Mouse (Mus musculus) heart, postnatal 0 days (tissue): ENCODE results near the gene Rufy4. TPM values are rescaled to one million over a fixed set of nuclear protein-coding genes. Genes with fewer than 3 reads are reported as not detected.

Experiments used
- ATAC-seq: fragments of 200-750 bp; cut with Nextera tagmentation; 2 replicates; pipeline ENCODE4 v1.8.0; 2017; ENCODE audit warnings: low read depth, moderate number of reproducible peaks, moderate library complexity; ENCODE audit not compliant: insufficient read depth
- DNase-seq: peaks from one replicate; pipeline ENCODE4 v3.0.0-alpha.2; 2016; ENCODE audit warnings: low spot score
- H3K27ac ChIP-seq: fragments of 300-500 bp; sonication (generic); 2 replicates; pipeline ENCODE4 v1.5.1; 2014; ENCODE audit warnings: low read depth, mild to moderate bottlenecking
- H3K27me3 ChIP-seq: fragments of 300-500 bp; sonication (generic); 2 replicates; pipeline ENCODE4 v1.6.1; 2014; ENCODE audit warnings: low read length, mixed read lengths; ENCODE audit not compliant: control insufficient read depth, insufficient read depth
- H3K36me3 ChIP-seq: fragments of 300-500 bp; sonication (generic); replicated peaks from 2 replicates; pipeline ENCODE4 v1.6.1; 2014; ENCODE audit warnings: low read length, mixed read lengths; ENCODE audit not compliant: control insufficient read depth, insufficient read depth
- H3K4me1 ChIP-seq: fragments of 300-500 bp; sonication (generic); 2 replicates; pipeline ENCODE4 v1.6.1; 2014; ENCODE audit warnings: antibody characterized with exemption; ENCODE audit not compliant: control insufficient read depth, insufficient read depth
- H3K4me2 ChIP-seq: fragments of 300-500 bp; sonication (generic); 2 replicates; pipeline ENCODE4 v1.6.1; 2014; ENCODE audit warnings: low read depth, mild to moderate bottlenecking, low read length, moderate library complexity
- H3K4me3 ChIP-seq: fragments of 300-500 bp; sonication (generic); 2 replicates; pipeline ENCODE4 v1.5.1; 2014; ENCODE audit warnings: low read depth, low read length
- H3K9ac ChIP-seq: fragments of 300-500 bp; sonication (generic); replicated peaks from 2 replicates; pipeline ENCODE4 v1.6.1; 2014; ENCODE audit warnings: low read depth, low read length, mixed read lengths
- H3K9me3 ChIP-seq: fragments of 300-500 bp; sonication (generic); replicated peaks from 2 replicates; pipeline ENCODE4 v1.6.1; 2016; ENCODE audit warnings: low read length; ENCODE audit not compliant: control insufficient read depth
- CTCF ChIP-seq: IDR thresholded peaks from 2 replicates; pipeline ENCODE4 v1.5.1; 2016; ENCODE audit warnings: antibody characterized with exemption, control low read depth, low read depth
- EP300 ChIP-seq: IDR thresholded peaks from 2 replicates; pipeline ENCODE4 v1.6.1; 2016; ENCODE audit warnings: antibody characterized with exemption, low read depth
- WGBS: fragments of 180-500 bp; shearing (Covaris S2); extraction: QIAGEN DNeasy Blood & Tissue Kit; methylation state at CpG from one replicate; pipeline ENCODE4 v1.1.7; 2014; 5-methylcytosine and 5-hydroxymethylcytosine counted together
- polyA plus RNA-seq: library from polyadenylated mRNA; unstranded; fragments of >200 nt; fragmentation: Nextera tagmentation; extraction: Ambion mirVana; gene quantifications from 2 replicates; pipeline ENCODE4 v1.2.1, GENCODE M21; 2015
- total RNA-seq: library from RNA; depleted of rRNA; stranded (reverse); fragments of >200 nt; gene quantifications from 2 replicates; pipeline ENCODE4 v1.2.3, GENCODE M21; 2014; ENCODE audit warnings: low replicate concordance; rRNA removed

The Rufy4 gene
- 0.58 TPM in 1 of 2 replicates, not detected in the other for total RNA-seq
- 0.37 and 0.52 TPM in 2 replicates for polyA plus RNA-seq

DNA sequence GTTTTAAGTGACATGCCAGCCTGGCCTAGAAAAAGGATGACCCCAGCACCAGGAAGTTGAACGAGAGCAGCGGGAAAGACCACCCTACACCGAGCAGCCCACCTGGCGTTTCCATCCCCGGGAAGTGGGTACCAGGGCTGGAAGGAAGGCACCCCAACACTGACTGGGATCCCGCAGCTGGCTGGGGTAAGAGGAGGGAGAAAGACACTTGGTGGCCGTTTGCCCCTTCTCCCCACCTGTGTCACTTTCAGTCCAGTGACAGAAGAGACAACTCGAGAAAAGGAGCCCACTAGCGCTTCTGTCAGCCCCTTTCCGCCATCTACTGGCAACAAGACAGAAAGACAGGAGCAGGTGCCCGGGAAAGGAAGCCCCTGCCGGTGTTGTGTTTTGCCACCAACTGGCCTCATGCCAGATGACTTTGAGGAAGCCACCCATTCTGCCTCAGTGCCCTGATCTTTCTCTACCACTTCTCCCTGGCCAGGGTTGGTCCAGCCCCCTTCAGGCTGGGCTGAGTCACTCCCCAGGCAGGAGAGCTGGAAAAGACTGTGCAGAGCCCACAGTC lies at the start of gene Rufy4:
TSS of gene Rufy4 (plus strand) at position 551 of the 562 bp plus-strand sequence.
- ATAC-seq (peak; percentile 50), DNase-seq (peak; percentile 89)
- Histone ChIP-seq H3K4me1 (peaks cover 35% of the 10 kb centered on the region), H3K4me3 (peak within 1 kb of the TSS; percentile 66), H3K9ac (peak within 1 kb of the TSS; percentile 63), H3K27ac (peak within 1 kb of the TSS; percentile 67), H3K4me2 (peak within 1 kb of the TSS; percentile 95), H3K36me3 (no peaks in the 10 kb centered on the region), H3K27me3 (no peaks in the 10 kb centered on the region), H3K9me3 (no peaks in the 10 kb centered on the region)
- WGBS = 0% methylated on average over 12 of the region's 12 CpGs
- TF ChIP-seq CTCF (peak; percentile 80), EP300 (peak; percentile 59)

DNA sequence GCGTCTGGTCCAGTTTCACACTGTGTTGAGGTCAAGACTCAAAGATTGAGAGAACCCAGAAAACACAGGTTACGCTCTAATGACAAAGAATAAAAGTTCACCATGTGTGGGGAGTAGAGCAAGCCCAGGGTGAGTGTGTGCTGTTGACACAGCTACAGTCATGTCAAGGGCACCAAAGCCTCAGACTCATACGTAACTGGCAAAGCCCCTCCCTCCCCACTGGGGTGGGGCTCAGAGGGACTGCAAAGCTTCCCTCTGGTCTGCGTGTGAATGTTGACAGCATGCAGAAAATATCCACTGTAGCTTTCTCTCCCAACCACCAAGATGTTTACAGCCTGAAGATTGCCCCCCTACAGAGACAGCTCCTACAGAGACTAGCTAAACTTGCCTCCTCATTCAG lies 49.1 kb upstream of the Rufy4 start:
- H3K27me3 ChIP-seq = no peaks in the 10 kb centered on the region
- 68% methylated on average over 4 of the region's 4 CpGs for WGBS
- no peak for DNase-seq

DNA sequence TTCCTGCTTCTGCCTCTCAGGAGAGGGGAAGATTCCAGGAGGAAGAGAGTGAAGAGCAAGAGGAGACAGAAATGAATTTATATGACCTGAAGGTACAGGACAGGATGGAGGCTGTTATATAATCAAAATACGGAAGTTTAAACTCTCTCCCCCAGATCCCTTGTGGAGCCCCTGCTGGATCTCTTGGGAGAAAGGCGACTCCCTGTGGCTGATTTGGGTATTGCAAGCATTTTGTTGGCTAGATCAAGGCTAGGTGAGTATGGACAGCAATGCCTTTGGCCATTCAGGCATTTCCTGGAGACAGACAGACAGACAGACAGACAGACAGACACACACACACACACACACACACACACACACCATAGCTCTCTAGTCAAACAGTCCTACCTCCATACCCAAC lies 48.0 kb upstream of the Rufy4 start:
- peaks cover 10% of the 10 kb centered on the region for H3K4me1 ChIP-seq
- no peak overlapping the region for H3K4me3 ChIP-seq
- TF ChIP-seq EP300 = 0 out of 2 replicates have a peak, but pooled peaks have one; percentile 58
- TF ChIP-seq CTCF = peak; percentile 96
- no peak overlapping the region for H3K27ac ChIP-seq
- H3K4me2 ChIP-seq = no peak overlapping the region
- DNase-seq (peak; percentile 65), ATAC-seq (peak; percentile 55)
- no peaks in the 10 kb centered on the region for H3K9me3 ChIP-seq
- H3K9ac ChIP-seq = no peak overlapping the region
- H3K36me3 ChIP-seq = no peaks in the 10 kb centered on the region
- 2% methylated on average over 2 of the region's 2 CpGs for WGBS
- H3K27me3 ChIP-seq = no peaks in the 10 kb centered on the region

More for the DNA sequence above, 49.1 kb upstream of the Rufy4 start:
- Histone ChIP-seq H3K36me3 (no peaks in the 10 kb centered on the region), H3K27ac (no peak overlapping the region), H3K9ac (no peak overlapping the region), H3K4me1 (peaks cover 2% of the 10 kb centered on the region; the same call in 1 of the 2 replicates), H3K4me2 (no peak overlapping the region), H3K4me3 (no peak overlapping the region), H3K9me3 (no peaks in the 10 kb centered on the region)
- TF ChIP-seq CTCF (no peak), EP300 (no peak)
- no peak for ATAC-seq

DNA sequence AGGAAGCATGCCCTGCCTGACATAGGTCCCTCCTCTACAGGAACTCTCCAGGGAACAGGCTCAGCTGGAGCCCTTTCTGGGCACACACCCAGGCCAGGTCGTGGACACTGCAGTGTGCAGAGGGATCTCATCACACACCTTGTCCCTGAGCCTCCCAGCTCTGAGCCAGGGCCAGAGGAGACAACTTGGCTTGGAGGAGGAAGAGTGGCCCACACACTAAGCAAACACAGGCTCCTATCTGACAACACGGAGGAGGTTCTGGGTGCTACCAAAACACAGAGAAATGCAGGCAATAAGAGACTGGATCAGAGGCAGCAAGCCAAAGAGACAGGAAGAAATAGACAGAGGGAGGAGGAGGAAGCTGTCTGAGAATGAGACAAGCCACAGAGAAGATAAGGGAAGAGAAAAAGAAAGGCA lies 43.8 kb upstream of the Rufy4 start:
- Histone ChIP-seq H3K27ac (peak overlapping the region; percentile 23), H3K9ac (no peak overlapping the region)

DNA sequence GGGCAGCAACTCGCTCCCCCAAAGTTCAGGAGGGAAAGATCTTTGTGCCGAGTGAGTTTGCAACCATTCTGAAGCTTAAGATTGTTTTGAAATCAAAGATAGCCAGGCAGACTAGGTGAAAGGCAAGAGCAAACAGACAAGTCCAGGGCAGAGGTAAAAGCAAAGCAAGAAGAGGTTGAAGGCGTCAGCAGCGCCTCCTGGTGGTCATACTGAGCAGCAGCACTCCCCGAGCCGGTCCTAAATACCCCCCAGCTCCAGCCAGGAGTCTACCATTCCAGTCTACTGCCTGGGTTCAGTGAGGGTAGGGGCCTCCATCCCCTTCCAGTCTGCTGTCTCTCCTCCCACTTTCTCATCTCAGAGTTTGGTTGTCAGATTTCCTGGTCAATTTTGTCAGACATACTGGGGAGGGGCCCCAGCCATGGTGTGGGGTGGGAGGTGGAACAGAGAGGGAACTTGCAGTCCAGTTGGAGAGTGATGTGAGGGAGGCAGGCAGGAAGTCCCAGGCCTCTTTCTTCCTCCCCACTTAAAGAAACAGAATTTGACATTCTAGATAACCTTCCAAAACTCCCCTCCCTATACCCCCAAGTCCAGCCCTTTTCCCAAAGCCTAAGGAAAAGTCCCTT lies 42.4 kb upstream of the Rufy4 start:
- WGBS = 18% methylated on average over 6 of the region's 6 CpGs

More for the DNA sequence above, 43.8 kb upstream of the Rufy4 start:
- Histone ChIP-seq H3K9me3 (no peaks in the 10 kb centered on the region), H3K4me3 (no peak overlapping the region), H3K27me3 (no peaks in the 10 kb centered on the region), H3K36me3 (no peaks in the 10 kb centered on the region), H3K4me1 (peaks cover 26% of the 10 kb centered on the region), H3K4me2 (no peak overlapping the region)
- DNase-seq (peak; percentile 52), ATAC-seq (0 out of 2 replicates have a peak, but pooled peaks have one; percentile 4)
- WGBS = 9% methylated on average over 2 of the region's 2 CpGs
- TF ChIP-seq EP300 (no peak), CTCF (no peak)

More for the DNA sequence above, 42.4 kb upstream of the Rufy4 start:
- peak; percentile 66 for ATAC-seq
- no peak for TF ChIP-seq EP300
- peak; percentile 88 for TF ChIP-seq CTCF
- DNase-seq = peak; percentile 81
- no peaks in the 10 kb centered on the region for H3K36me3 ChIP-seq
- H3K4me2 ChIP-seq = no peak overlapping the region
- no peak overlapping the region for H3K4me3 ChIP-seq
- peak overlapping the region; percentile 37; the same call in 1 of the 2 replicates for H3K27ac ChIP-seq
- H3K9me3 ChIP-seq = no peaks in the 10 kb centered on the region
- H3K4me1 ChIP-seq = peaks cover 26% of the 10 kb centered on the region
- H3K9ac ChIP-seq = no peak overlapping the region
- no peaks in the 10 kb centered on the region for H3K27me3 ChIP-seq
